Mouse (Mus musculus) forelimb bud, embryonic 11.5 days (tissue): ENCODE results near the gene Coro1c.

ENCODE experiments used
- DNase-seq: peaks from one replicate; pipeline ENCODE4 v3.0.0-alpha.2; 2012; ENCODE audit warnings: low read depth, low spot score

Gene Coro1c

GRCm38 (mm10) chr5:113828481-113828880 is 80.1 kb downstream of the Coro1c start:
- no peak for DNase-seq

GRCm38 (mm10) chr5:113827991-113828411 is 80.6 kb downstream of the Coro1c start:
- no peak for DNase-seq

- no peak for DNase-seq
Observed at GRCm38 (mm10) chr5:113826619-113827018, 81.9 kb downstream of the Coro1c start.

GRCm38 (mm10) chr5:113825558-113825957 is 83.0 kb downstream of the Coro1c start:
- DNase-seq = no peak

GRCm38 (mm10) chr5:113824228-113824627 is 84.3 kb downstream of the Coro1c start:
- DNase-seq = no peak

GRCm38 (mm10) chr5:113818572-113818971 is 90.0 kb downstream of the Coro1c start:
- no peak for DNase-seq

- DNase-seq = peak; percentile 87
Observed at GRCm38 (mm10) chr5:113815638-113816152, 92.9 kb downstream of the Coro1c start.

GRCm38 (mm10) chr5:113815041-113815389 is 93.5 kb downstream of the Coro1c start:
- no peak for DNase-seq

- DNase-seq = no peak
Observed at GRCm38 (mm10) chr5:113814111-113815040, 94.2 kb downstream of the Coro1c start.

GRCm38 (mm10) chr5:113813608-113814007 is 95.0 kb downstream of the Coro1c start:
- no peak for DNase-seq

GRCm38 (mm10) chr5:113812638-113813037 is 95.9 kb downstream of the Coro1c start:
- DNase-seq = no peak

- peak; percentile 27 for DNase-seq
Observed at GRCm38 (mm10) chr5:113811824-113812420, 96.6 kb downstream of the Coro1c start.

GRCm38 (mm10) chr5:113810111-113810510 is 98.4 kb downstream of the Coro1c start:
- DNase-seq = no peak

- DNase-seq = peak; percentile 79
Observed at GRCm38 (mm10) chr5:113808177-113808576, 100.4 kb downstream of the Coro1c start.

GRCm38 (mm10) chr5:113807712-113808111 is 100.8 kb downstream of the Coro1c start:
- no peak for DNase-seq

- peak; percentile 50 for DNase-seq
Observed at GRCm38 (mm10) chr5:113806414-113806813, 102.1 kb downstream of the Coro1c start.

GRCm38 (mm10) chr5:113805301-113805700 is 103.3 kb downstream of the Coro1c start:
- DNase-seq = no peak

GRCm38 (mm10) chr5:113804395-113804966 is 104.1 kb downstream of the Coro1c start:
- no peak for DNase-seq

GRCm38 (mm10) chr5:113800280-113800679 is 108.3 kb downstream of the Coro1c start, which contains the start of gene Tmem119:
Gene Tmem119, minus strand, starts transcription at chr5:113800516.
- DNase-seq = peak; percentile 83

GRCm38 (mm10) chr5:113799691-113800090 is 108.9 kb downstream of the Coro1c start:
- DNase-seq = no peak

GRCm38 (mm10) chr5:113798525-113798924 is 110.0 kb downstream of the Coro1c start:
- no peak for DNase-seq
